Mouse (Mus musculus) kidney, adult 11 months (tissue): ENCODE measurements around the gene Zkscan2.
A peak's percentile ranks its signal among the peaks of the same experiment; 100 is the strongest.

Experiments used
- DNase-seq: peaks from one replicate; pipeline ENCODE4 v3.0.0; 2022

Zkscan2 gene

DNA sequence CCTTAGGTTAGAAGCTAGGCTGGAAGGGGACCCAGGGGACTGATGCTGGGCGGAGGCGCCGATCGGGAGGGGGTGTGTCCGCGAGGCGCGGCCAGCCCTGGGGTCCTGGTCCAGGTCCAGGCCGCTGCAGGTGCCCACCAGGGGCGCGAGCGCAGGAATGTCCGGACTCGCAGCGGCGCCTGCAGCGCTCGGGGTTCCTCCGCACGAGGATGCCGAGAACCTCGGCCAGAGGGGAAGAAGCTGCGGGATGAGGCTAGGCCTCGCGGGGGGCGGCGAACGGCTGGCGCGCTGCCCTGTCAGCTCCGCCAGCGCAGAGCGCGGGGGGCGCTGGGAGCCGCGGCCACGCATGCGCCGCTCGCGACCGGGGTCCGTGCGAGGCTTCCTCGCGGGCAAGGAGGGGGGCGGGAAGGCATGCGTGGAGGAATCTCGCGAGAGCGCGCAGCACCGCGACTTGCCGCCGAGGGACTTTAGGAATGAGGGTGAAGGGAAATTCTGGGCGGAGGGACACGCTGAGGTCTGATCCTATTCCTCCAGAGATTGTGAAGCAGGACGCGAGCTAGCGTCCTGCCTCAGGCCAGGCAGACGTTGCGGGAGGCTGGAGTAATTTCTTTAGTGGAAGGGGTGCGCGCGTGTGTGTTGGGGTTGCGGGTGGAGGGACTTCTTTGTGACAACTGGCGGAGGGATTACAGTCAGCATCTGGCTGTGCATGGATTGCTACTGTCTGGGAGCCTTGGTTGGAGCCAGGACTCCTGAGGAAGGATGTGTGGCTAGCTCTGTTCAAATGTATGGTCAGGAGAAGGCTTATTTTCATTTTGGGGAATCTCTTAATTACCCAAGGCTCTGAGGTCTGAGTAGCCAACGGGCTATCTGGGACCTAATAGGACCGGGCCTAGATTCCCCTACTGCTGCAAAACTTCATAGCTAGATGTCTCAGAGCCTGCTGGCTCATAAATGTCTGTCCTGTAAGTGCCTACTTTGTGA, at the start of gene Zkscan2:
Gene Zkscan2, minus strand, starts transcription at position 211 of the 981 bp plus-strand sequence.
- DNase-seq, result peak; percentile 61

- no peak for DNase-seq
Measured at GRCm38 (mm10) chr7:123529190-123529589, 28.9 kb upstream of the Zkscan2 start.

GRCm38 (mm10) chr7:123525761-123526160, 25.5 kb upstream of the Zkscan2 start:
- DNase-seq, result no peak

- DNase-seq, result peak; percentile 30
Measured at GRCm38 (mm10) chr7:123524218-123524861, 24.1 kb upstream of the Zkscan2 start.

- no peak for DNase-seq
Measured at GRCm38 (mm10) chr7:123507946-123508345, 7.7 kb upstream of the Zkscan2 start.

DNA sequence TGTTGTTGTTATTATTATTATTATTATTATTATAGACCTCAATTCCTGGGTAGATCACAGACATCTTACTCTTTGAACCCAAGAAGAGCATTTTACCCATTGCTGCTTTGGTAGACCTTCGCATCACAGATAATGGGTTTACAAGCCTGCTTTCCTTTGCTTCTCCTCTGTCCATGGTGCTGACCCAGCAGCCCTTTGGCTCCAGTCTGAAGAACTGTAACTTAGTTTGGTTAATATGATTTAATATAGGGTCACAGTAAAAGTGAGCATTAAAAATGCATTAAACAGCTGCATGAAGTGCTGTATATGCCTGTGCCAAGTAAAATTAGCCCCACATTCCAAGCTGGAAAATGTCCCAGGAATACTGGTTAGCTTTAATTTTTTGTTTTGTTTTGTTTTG, 3.1 kb upstream of the Zkscan2 start:
- DNase-seq, result no peak

- DNase-seq, result no peak
Measured at GRCm38 (mm10) chr7:123499481-123500238, 589 bp downstream of the Zkscan2 start.

GRCm38 (mm10) chr7:123487703-123488102, 12.5 kb downstream of the Zkscan2 start:
- DNase-seq, result no peak

- no peak for DNase-seq
Measured at GRCm38 (mm10) chr7:123467961-123468360, 32.3 kb downstream of the Zkscan2 start.

GRCm38 (mm10) chr7:123465692-123466387, 34.4 kb downstream of the Zkscan2 start:
- peak; percentile 61 for DNase-seq

GRCm38 (mm10) chr7:123463569-123463968, 36.7 kb downstream of the Zkscan2 start:
- no peak for DNase-seq

DNA sequence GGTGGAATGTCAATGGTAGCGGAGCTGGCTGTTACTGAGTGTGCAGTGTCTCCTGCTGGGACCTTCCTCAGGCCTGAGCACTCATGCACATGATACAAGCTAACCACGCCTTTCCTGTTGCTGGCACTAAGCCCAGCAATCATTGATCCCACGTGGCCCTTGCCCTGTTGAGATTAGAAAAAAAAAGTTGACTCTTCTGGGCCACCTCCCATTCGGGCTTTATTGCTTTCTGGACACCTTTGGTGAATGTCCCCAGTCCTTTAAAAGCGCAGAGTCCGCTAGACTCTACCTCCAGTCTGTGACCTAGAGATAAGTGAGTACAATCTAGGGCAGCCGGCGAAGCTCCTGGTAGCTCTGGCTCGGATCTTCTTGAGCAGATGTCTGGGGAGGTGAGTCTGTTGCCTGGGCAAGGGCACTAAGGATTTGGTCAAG, 38.2 kb downstream of the Zkscan2 start, which contains the start of gene Aqp8:
Gene Aqp8, plus strand, starts transcription at position 222 of the 432 bp plus-strand sequence.
- peak; percentile 78 for DNase-seq

- DNase-seq, result no peak
Measured at GRCm38 (mm10) chr7:123461316-123461715, 38.9 kb downstream of the Zkscan2 start.

GRCm38 (mm10) chr7:123459247-123459646, 41.0 kb downstream of the Zkscan2 start:
- DNase-seq, result no peak

DNA sequence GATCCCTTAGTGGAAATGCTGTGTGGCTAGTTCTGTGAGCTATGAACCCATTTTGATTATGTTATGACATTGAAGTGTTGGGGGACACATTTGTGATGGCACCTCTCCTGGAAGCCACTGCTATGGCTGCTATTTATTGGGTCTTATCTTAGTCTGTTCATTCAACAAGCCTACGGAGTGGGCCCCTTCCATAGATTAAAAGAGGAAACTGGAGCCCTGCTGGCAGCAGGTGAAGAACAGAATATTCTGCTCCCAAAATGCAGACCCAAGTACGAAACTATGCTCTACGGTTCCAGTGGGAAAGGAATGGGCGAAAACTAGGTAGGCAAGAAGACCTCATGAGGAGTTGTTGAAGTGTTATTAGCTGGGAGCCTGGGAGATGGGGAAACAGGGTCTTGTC, 41.9 kb downstream of the Zkscan2 start:
- DNase-seq, result no peak

- DNase-seq, result no peak
Measured at GRCm38 (mm10) chr7:123455088-123455487, 45.2 kb downstream of the Zkscan2 start.

- no peak for DNase-seq
Measured at GRCm38 (mm10) chr7:123453066-123453465, 47.2 kb downstream of the Zkscan2 start.

DNA sequence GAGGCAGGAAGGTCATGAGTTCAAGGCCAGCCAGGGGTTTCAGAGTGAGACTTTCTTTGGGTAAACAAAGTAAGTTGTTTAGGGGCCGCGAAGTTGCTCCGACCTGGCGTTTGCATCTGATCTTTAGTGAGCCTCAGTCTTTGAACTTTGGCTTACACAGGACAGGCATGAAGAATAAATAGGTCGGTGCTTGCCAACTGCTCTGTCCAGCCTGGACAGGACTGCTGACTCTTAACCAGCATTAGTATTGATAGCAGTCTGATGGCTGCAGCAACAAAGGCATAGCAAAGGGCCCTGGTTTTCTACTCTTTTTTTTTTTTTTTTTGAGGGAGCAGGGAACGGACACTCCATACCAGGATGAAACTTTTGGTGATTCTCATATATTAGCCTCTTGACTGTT, 47.7 kb downstream of the Zkscan2 start:
- DNase-seq, result peak; percentile 51

DNA sequence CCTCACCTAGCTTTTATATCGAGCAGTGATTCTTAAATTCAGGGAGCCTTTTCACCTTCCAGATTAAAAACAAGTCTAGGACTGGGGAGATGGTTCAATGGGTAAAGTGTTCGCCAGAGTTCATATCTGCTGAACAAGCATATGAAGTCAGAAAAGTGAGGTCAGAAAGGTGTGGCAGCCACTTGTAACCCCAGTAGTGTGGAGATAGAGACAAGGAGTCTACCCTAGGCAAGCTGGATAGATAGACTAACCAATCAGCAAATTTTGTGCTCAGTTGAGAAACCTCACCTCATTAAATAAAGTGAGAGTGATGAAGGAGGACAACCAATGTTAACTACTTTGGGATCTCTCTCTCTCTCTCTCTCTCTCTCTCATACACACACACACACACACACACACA, 49.7 kb downstream of the Zkscan2 start:
- DNase-seq, result no peak

- DNase-seq, result no peak
Measured at GRCm38 (mm10) chr7:123449676-123450075, 50.6 kb downstream of the Zkscan2 start.

- no peak for DNase-seq
Measured at GRCm38 (mm10) chr7:123448794-123449193, 51.5 kb downstream of the Zkscan2 start.

DNA sequence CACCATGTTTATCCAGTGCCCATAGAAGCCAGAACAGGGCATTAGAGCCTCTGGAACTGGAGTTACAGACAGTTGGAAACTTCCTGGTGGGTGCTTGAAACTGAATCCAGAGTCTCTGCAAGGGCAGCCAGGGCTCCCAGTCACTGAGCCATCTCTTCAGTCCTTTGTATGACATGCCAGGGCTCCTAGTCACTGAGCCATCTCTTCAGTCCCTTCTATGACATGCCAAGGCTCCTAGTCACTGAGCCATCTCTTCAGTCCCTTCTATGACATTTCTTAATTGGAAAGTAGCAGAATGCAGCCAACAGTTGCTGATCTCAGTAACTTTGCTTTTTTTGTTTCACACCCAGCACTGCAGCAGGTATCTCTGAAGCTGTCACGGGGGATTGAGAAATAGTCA, 58.2 kb downstream of the Zkscan2 start:
- DNase-seq, result no peak
